Mouse (Mus musculus) left cerebral cortex, adult 18-20 months (tissue): ENCODE data around the gene Klf1. TPM values are rescaled to one million over a fixed set of nuclear protein-coding genes. Genes with fewer than 3 reads are reported as not detected.

ENCODE experiments used
- DNase-seq, 2 experiments: peaks; one replicate each; pipeline ENCODE4 v3.0.0; 2021 to 2022; ENCODE audit warnings: low spot score in 2 of 2, mixed read lengths in 1 of 2
- total RNA-seq, 2 experiments: library from RNA; stranded (reverse); gene quantifications; 2 replicates each; pipeline ENCODE4 v1.2.3; 2021

Gene Klf1
- total RNA-seq, 2 experiments from 2014 or later = 0.28 TPM; not detected in 1

- peak in 1 of 2 experiments; percentile 40 for DNase-seq
These were observed 32.2 kb downstream of the Klf1 start for GRCm38 (mm10) chr8:84933767-84934559.

- DNase-seq = peak; percentile 48 to 50
These were observed 33.1 kb downstream of the Klf1 start for GRCm38 (mm10) chr8:84934860-84935259.

- DNase-seq = no peak
These were observed 33.8 kb downstream of the Klf1 start for GRCm38 (mm10) chr8:84935489-84935888.

GRCm38 (mm10) chr8:84936041-84936961 is 34.6 kb downstream of the Klf1 start:
- DNase-seq = no peak

- peak; percentile 81 to 83 for DNase-seq
These were observed 35.3 kb downstream of the Klf1 start, which contains the start of gene Mast1 for GRCm38 (mm10) chr8:84936962-84937546. Gene Mast1, minus strand, starts transcription at chr8:84937359.

GRCm38 (mm10) chr8:84937620-84938485 is 36.1 kb downstream of the Klf1 start:
- DNase-seq = no peak

- no peak for DNase-seq
These were observed 42.0 kb downstream of the Klf1 start for GRCm38 (mm10) chr8:84943699-84944098.

GRCm38 (mm10) chr8:84944478-84945160 is 42.9 kb downstream of the Klf1 start:
- DNase-seq = peak; percentile 78

GRCm38 (mm10) chr8:84945235-84945632 is 43.5 kb downstream of the Klf1 start:
- DNase-seq = peak; percentile 79 to 87

- DNase-seq = peak in 1 of 2 experiments; percentile 58
These were observed 44.2 kb downstream of the Klf1 start for GRCm38 (mm10) chr8:84945633-84946527.

- DNase-seq = no peak
These were observed 45.0 kb downstream of the Klf1 start, which contains the start of gene Rtbdn for GRCm38 (mm10) chr8:84946528-84947240. Gene Rtbdn, plus strand, starts transcription at chr8:84946991.

- DNase-seq = no peak
These were observed 45.5 kb downstream of the Klf1 start for GRCm38 (mm10) chr8:84947241-84947545.

- DNase-seq = no peak
These were observed 48.0 kb downstream of the Klf1 start for GRCm38 (mm10) chr8:84949753-84950152.

- no peak for DNase-seq
These were observed 51.0 kb downstream of the Klf1 start for GRCm38 (mm10) chr8:84952612-84953255.
